Mouse (Mus musculus) forebrain, embryonic 16.5 days (tissue): ENCODE results near the gene Nwd2. TPM values are rescaled to one million over a fixed set of nuclear protein-coding genes. Genes with fewer than 3 reads are reported as not detected.

Experiments used
- ATAC-seq: fragments of 200-750 bp; cut with Nextera tagmentation; 2 replicates; pipeline ENCODE4 v1.8.0; 2017; ENCODE audit warnings: mild to moderate bottlenecking, moderate library complexity
- H3K27ac ChIP-seq: fragments of 300-500 bp; sonication (generic); 2 replicates; pipeline ENCODE4 v1.5.1; 2014; ENCODE audit warnings: low read length, control low read depth
- H3K27me3 ChIP-seq: fragments of 300-500 bp; sonication (generic); replicated peaks from 2 replicates; pipeline ENCODE4 v1.6.1; 2014; ENCODE audit warnings: low read length; ENCODE audit not compliant: control insufficient read depth, insufficient read depth
- H3K36me3 ChIP-seq: fragments of 300-500 bp; sonication (generic); 2 replicates; pipeline ENCODE4 v1.6.1; 2014; ENCODE audit not compliant: control insufficient read depth, insufficient read depth
- H3K4me1 ChIP-seq: fragments of 300-500 bp; sonication (generic); replicated peaks from 2 replicates; pipeline ENCODE4 v1.6.1; 2014; ENCODE audit warnings: low read length; ENCODE audit not compliant: control insufficient read depth, insufficient read depth
- H3K4me2 ChIP-seq: fragments of 300-500 bp; sonication (generic); 2 replicates; pipeline ENCODE4 v1.6.1; 2014; ENCODE audit warnings: mild to moderate bottlenecking, low read length, control low read depth
- H3K4me3 ChIP-seq: fragments of 300-500 bp; sonication (generic); replicated peaks from 2 replicates; pipeline ENCODE4 v1.5.1; 2014; ENCODE audit warnings: mild to moderate bottlenecking, low read length, control low read depth
- H3K9ac ChIP-seq: fragments of 300-500 bp; sonication (generic); replicated peaks from 2 replicates; pipeline ENCODE4 v1.6.1; 2014; ENCODE audit warnings: low read depth, low read length, control low read depth
- H3K9me3 ChIP-seq: fragments of 300-500 bp; sonication (generic); 2 replicates; pipeline ENCODE4 v1.6.1; 2016; ENCODE audit warnings: low read length; ENCODE audit not compliant: control insufficient read depth
- WGBS: fragments of 180-500 bp; shearing (Covaris S2); extraction: QIAGEN DNeasy Blood & Tissue Kit; methylation state at CpG from one replicate; pipeline ENCODE4 v1.1.7; 2014; 5-methylcytosine and 5-hydroxymethylcytosine counted together
- polyA plus RNA-seq: library from polyadenylated mRNA; unstranded; fragments of >200 nt; fragmentation: Nextera tagmentation; extraction: Ambion mirVana; gene quantifications from 2 replicates; pipeline ENCODE4 v1.2.1, GENCODE M21; 2015

Gene Nwd2
- 3.6 and 5.7 TPM in 2 replicates for polyA plus RNA-seq

DNA sequence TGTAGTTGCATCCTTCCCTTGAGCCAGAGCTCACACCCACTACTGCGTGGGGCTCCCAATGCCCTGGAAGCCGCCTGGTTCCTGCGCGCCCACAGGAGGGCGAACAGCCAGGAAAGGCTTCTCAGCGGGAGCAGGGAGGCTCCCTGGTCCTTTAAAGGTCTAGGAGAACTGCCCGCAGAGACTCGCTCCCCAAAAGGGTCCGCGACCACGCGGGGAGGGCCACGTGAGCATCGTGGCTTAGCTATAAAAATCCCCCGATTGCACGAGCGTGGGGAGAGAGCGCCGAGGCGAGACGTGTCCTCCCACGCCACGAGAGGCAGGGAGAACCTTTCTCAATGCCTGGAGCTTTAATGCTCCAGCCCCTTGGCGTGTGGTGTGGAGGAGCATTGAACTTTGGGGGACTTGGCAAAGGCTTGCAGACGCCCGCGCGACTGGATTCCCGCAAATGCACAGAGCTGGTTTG lies at the start of gene Nwd2:
TSS of gene Nwd2 (plus strand) at position 33 of the 463 bp plus-strand sequence.
- no peaks in the 10 kb centered on the region for H3K9me3 ChIP-seq
- no peak within 1 kb of the TSS for H3K27ac ChIP-seq
- peak within 1 kb of the TSS; percentile 66 for H3K9ac ChIP-seq
- WGBS = 1% methylated on average over 29 of the region's 29 CpGs
- ATAC-seq = peak; percentile 49
- peaks cover 11% of the 10 kb centered on the region; the same call in 1 of the 2 replicates for H3K27me3 ChIP-seq
- H3K4me1 ChIP-seq = peaks cover 6% of the 10 kb centered on the region
- H3K4me3 ChIP-seq = peak within 1 kb of the TSS; percentile 61
- peak within 1 kb of the TSS; percentile 100 for H3K4me2 ChIP-seq
- H3K36me3 ChIP-seq = no peaks in the 10 kb centered on the region

DNA sequence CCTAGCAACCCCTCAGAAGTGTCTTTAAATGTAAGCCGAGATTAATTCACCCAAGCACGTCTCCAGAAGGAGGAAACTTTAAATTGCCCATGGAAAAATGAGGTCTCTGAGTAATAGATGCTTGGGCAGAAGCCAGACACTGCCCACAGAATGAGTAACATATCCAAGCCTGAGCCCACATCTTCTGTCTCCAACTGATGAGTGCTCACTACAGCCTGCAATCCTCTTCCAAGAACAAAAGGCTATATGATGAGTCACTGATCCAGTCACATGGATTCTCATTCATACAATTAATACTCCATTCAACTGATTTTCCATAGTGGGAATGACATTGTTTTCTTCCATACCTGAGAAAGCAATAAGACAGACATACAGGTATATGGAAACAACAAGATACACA lies 41.5 kb upstream of the Nwd2 start:
- no peak for ATAC-seq
- Histone ChIP-seq H3K4me2 (no peak overlapping the region), H3K27me3 (no peaks in the 10 kb centered on the region), H3K36me3 (no peaks in the 10 kb centered on the region), H3K4me1 (no peaks in the 10 kb centered on the region), H3K4me3 (no peak overlapping the region), H3K27ac (no peak overlapping the region), H3K9ac (no peak overlapping the region), H3K9me3 (no peaks in the 10 kb centered on the region)
- WGBS = 91% methylated on average over 2 of the region's 2 CpGs

DNA sequence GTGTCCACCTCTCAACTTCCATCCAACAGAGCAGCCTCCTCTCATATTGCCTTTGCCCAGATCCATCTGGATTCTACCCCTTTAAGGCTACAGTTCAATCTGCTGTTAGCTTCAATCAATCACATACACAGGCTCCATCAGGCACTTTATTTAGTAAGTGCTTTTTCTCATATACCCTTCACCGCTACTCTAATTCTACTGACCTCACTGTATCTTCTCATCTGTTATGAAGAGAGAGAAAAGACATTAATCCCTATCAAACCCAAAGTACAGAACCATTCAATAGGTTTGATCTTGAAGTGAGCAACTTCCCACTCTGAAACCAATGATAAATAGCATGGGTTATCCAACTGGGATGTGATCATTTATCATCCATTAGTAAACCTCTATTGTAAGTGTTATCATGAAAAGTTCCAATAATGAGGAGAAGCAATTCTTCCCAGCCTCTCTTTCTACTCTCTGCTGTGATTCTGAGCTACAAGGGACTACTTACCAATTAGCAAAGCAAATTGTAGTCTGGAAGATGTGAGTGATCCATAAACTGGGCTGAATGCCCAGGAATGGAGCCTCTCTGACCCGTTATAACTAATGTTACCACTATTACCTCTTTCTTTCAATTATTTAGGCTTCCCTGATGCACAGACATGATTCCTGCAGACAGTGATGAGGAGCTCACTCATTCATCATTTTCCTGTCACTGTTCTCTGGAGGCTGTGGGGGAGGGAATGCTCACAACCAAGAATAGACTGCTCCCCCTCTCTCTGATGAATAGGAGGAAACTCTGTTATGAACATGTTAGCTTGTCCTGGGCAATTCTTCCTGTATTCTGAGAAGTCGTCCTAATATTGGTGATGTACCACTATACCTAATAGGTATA lies 31.9 kb upstream of the Nwd2 start:
- no peak overlapping the region for H3K4me2 ChIP-seq
- no peaks in the 10 kb centered on the region for H3K9me3 ChIP-seq
- no peak overlapping the region for H3K4me3 ChIP-seq
- no peaks in the 10 kb centered on the region for H3K36me3 ChIP-seq
- no peak overlapping the region for H3K27ac ChIP-seq
- 56% methylated on average over 3 of the region's 3 CpGs for whole genome bisulfite sequencing
- H3K4me1 ChIP-seq = no peaks in the 10 kb centered on the region
- no peaks in the 10 kb centered on the region for H3K27me3 ChIP-seq
- ATAC-seq = peak; percentile 57; the same call in 1 of the 2 replicates
- no peak overlapping the region for H3K9ac ChIP-seq

DNA sequence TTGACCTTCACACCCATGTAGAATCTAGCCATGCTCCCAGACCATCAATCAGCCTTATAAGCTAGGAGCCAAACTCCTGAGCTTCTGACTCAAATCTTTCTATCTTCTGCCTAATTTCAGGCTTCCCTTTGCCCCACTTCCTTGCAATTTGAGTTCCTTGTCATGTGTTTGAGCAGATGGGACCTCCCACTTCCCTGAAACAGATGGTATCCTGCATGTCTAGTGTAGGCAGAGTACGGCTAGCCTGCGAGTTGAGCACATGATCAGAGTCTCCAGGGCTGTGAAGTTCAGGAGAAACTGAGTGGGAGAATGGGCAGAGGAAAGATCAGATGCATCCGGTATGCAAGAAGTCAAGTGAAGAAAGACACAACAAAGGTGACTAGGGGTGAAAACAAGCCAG lies 24.8 kb upstream of the Nwd2 start:
- no peak for ATAC-seq
- no peak overlapping the region for H3K4me2 ChIP-seq
- H3K9ac ChIP-seq = no peak overlapping the region
- H3K4me1 ChIP-seq = peaks cover 3% of the 10 kb centered on the region; the same call in 1 of the 2 replicates
- no peaks in the 10 kb centered on the region for H3K9me3 ChIP-seq
- WGBS = 76% methylated on average over 3 of the region's 3 CpGs
- H3K27me3 ChIP-seq = no peaks in the 10 kb centered on the region
- no peak overlapping the region for H3K27ac ChIP-seq
- H3K36me3 ChIP-seq = no peaks in the 10 kb centered on the region
- H3K4me3 ChIP-seq = no peak overlapping the region

DNA sequence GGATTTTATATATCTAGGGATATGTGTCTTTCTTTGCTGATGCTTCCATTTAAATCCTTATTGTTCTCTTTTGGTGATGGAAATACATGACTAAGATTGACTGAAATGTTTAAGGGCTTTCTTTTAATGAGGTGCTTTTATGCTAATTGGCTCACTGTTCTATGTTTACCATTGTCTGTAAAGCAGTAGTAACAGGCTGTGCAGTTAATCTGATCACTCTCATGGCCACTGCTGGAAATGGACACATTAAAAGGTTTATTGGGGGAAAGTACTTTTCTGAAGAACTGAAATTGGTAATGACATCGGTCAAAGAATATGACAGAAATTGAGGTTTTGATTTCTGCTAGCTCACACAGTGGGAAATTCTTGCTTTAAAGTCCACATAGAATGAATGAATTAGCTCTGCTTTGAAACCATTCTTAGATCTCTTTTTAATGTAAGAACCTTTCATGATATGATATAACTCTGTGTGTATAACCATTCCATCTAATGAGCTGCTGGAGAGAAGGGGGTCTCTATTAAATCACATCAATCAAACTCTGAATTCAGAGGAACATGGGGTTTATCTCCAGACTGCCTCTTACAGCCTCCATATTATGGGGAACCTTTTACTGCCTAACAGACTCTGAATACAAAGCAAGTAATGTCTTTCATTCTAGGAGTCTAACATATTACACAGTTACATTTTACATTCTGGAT lies 20.9 kb upstream of the Nwd2 start:
- Histone ChIP-seq H3K9me3 (no peaks in the 10 kb centered on the region), H3K27me3 (no peaks in the 10 kb centered on the region), H3K4me2 (no peak overlapping the region), H3K4me1 (peaks cover 3% of the 10 kb centered on the region; the same call in 1 of the 2 replicates), H3K36me3 (no peaks in the 10 kb centered on the region), H3K4me3 (no peak overlapping the region), H3K9ac (no peak overlapping the region), H3K27ac (no peak overlapping the region)
- 43% methylated on average over 1 of the region's 1 CpGs for WGBS
- peak; percentile 55 for ATAC-seq

DNA sequence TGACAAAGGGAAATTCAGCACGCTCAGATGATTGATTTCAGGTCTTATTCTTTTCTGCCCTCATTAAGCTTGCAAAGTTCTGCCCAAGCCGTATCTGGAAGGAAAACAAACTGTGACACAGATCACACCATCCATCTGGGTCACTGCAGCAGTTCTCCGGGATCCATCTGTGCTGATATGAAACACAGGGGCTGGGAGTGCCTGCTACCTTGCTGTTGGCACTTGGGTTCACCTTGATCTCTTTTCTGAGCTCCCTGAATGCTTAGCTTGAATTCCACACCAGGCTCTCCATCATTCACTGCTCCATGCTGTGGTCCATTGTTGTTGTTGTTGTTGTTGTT lies 20.4 kb upstream of the Nwd2 start:
- no peak overlapping the region for H3K4me2 ChIP-seq
- H3K27me3 ChIP-seq = no peaks in the 10 kb centered on the region
- no peak overlapping the region for H3K4me3 ChIP-seq
- H3K36me3 ChIP-seq = no peaks in the 10 kb centered on the region
- H3K27ac ChIP-seq = no peak overlapping the region
- no peak overlapping the region for H3K9ac ChIP-seq
- H3K4me1 ChIP-seq = peaks cover 3% of the 10 kb centered on the region; the same call in 1 of the 2 replicates
- H3K9me3 ChIP-seq = no peaks in the 10 kb centered on the region
- WGBS = 29% methylated on average over 3 of the region's 3 CpGs
- ATAC-seq = peak; percentile 64

DNA sequence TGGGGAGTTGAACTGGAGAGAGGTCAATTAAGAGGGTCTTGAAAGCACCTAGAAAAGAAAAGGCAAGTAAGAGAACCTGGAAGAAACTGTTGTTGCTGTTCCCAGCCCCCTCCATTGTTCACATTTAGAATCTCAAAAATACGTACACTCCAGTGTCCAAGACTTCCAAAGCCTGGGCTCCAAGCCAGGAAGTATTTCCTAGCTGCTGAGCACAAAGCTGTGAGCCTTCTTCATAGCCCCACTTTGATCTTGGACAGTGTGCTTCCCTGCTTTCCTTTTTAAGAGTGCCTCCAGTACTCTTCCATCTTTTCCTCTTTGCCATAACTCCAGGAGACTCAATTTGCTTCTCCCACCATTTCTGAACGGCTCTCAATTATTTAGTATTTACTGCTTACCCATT lies 14.3 kb upstream of the Nwd2 start:
- no peak for ATAC-seq
- Histone ChIP-seq H3K27ac (no peak overlapping the region), H3K4me3 (no peak overlapping the region), H3K9ac (no peak overlapping the region), H3K27me3 (no peaks in the 10 kb centered on the region), H3K4me1 (no peaks in the 10 kb centered on the region), H3K4me2 (no peak overlapping the region), H3K9me3 (no peaks in the 10 kb centered on the region), H3K36me3 (no peaks in the 10 kb centered on the region)
- 35% methylated on average over 2 of the region's 2 CpGs for WGBS

DNA sequence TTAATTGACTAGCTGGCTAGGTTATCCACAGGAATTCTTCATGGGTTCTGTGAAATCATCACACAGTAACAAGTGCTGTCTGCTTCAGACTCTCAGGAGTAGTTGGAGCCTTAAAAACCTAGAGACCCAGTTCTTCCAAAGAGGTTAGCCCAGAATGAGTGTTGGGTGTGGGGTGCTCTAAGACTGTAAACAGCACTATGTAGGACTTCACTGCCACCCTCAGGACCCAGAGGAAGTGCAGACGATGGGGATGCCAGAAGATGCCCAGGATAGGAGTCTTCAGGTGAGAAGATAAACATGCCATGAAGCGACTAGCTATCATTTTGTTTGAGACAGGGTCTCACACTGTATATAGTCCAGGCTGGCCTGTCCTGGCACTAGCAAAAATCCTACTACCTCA lies 715 bp upstream of the Nwd2 start:
- ATAC-seq = peak; percentile 49
- Histone ChIP-seq H3K36me3 (no peaks in the 10 kb centered on the region), H3K4me2 (no peak overlapping the region), H3K27me3 (peaks cover 11% of the 10 kb centered on the region; the same call in 1 of the 2 replicates), H3K4me3 (no peak overlapping the region), H3K9me3 (no peaks in the 10 kb centered on the region), H3K9ac (no peak overlapping the region), H3K4me1 (peaks cover 6% of the 10 kb centered on the region), H3K27ac (no peak overlapping the region)
- WGBS = 34% methylated on average over 2 of the region's 2 CpGs
